Mouse (Mus musculus) liver, adult 2 months (tissue): ENCODE results near the gene Fat4.

Experiments
- CTCF ChIP-seq: fragments of 200-500 bp; IDR thresholded peaks from 2 replicates; pipeline ENCODE4 v1.5.1; 2011; ENCODE audit warnings: low read depth, low read length, control low read depth
- POLR2A ChIP-seq: fragments of 200-500 bp; IDR thresholded peaks from 2 replicates; pipeline ENCODE4 v1.6.1; 2011; ENCODE audit warnings: low read length, control low read depth; ENCODE audit not compliant: insufficient read depth; ENCODE audit errors: extremely low read depth

- TF ChIP-seq CTCF (no peak), POLR2A (no peak)
Observed at GRCm38 (mm10) chr3:38860683-38861082, 26.1 kb upstream of the Fat4 start.
